Mouse (Mus musculus) cortical plate, adult 2 months (tissue): ENCODE data around the gene Zfp239.

Experiments used
- CTCF ChIP-seq: fragments of 200-500 bp; IDR thresholded peaks from 2 replicates; pipeline ENCODE4 v1.5.1; 2011; ENCODE audit warnings: mild to moderate bottlenecking, control low read depth, low read length; ENCODE audit not compliant: insufficient read depth; ENCODE audit errors: extremely low read depth
- POLR2A ChIP-seq: fragments of 200-500 bp; IDR thresholded peaks from 2 replicates; pipeline ENCODE4 v1.6.1; 2011; ENCODE audit warnings: mild to moderate bottlenecking, low read length, control low read depth; ENCODE audit not compliant: insufficient read depth; ENCODE audit errors: extremely low read depth

DNA sequence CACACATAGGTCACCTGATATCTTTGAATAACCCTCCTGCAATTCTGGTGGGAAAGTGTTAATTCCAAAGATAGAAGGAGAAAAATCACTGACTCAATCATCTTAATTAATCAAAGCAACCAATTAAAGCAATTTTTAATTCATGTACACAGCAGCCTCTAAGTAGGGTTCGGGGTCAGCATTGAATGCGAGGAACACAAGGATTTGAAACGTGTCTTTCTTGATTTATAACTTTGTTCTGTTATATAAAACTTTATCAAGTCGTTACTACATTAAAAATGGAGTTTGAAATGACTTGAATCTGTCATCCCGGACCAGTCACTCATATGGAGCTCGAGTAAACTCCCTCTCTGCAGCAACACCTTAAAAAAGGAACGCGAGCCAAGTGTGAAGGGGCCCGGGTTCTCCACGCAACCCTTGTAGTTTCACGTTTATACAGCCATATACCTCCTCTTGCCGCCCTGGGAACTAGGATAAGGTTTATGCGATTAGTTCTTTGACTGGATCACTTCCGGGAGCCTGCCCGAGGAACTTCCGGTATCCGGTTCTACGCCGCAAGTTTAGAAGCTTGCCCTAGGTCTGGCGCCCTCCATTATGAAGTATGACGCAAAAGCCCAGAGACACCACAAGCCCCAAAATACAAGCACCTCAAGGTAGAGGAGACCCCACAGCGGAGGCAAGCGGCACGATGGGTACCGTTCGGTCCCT, 17.0 kb downstream of the Zfp239 start:
- no peak for TF ChIP-seq CTCF
- TF ChIP-seq POLR2A: no peak; the same call in 1 of the 2 replicates
